Mouse (Mus musculus) forebrain, embryonic 10.5 days (tissue): Measurements from ENCODE around the gene Lrrc8a. TPM values are rescaled to one million over a fixed set of nuclear protein-coding genes. Genes with fewer than 3 reads are reported as not detected.
A peak's percentile ranks its signal among the peaks of the same experiment; 100 is the strongest.

ENCODE experiments used
- DNase-seq: peaks from one replicate; pipeline ENCODE4 v3.0.0-alpha.2; 2017; ENCODE audit warnings: low spot score; ENCODE audit errors: extremely low spot score
- H3K27ac ChIP-seq: fragments of 300-500 bp; sonication (generic); 2 replicates; pipeline ENCODE4 v1.5.1; 2016; ENCODE audit warnings: mild to moderate bottlenecking
- H3K27me3 ChIP-seq: fragments of 300-500 bp; sonication (generic); 2 replicates; pipeline ENCODE4 v1.6.1; 2016; ENCODE audit warnings: mild to moderate bottlenecking; ENCODE audit not compliant: poor library complexity, severe bottlenecking
- H3K36me3 ChIP-seq: fragments of 300-500 bp; sonication (generic); replicated peaks from 2 replicates; pipeline ENCODE4 v1.6.1; 2016; ENCODE audit warnings: mild to moderate bottlenecking, moderate library complexity
- H3K4me1 ChIP-seq: fragments of 300-500 bp; sonication (generic); 2 replicates; pipeline ENCODE4 v1.6.1; 2016
- H3K4me3 ChIP-seq: fragments of 300-500 bp; sonication (generic); 2 replicates; pipeline ENCODE4 v1.5.1; 2016; ENCODE audit warnings: mild to moderate bottlenecking, moderate library complexity
- H3K9me3 ChIP-seq: fragments of 300-500 bp; sonication (generic); 2 replicates; pipeline ENCODE4 v1.6.1; 2016; ENCODE audit warnings: mild to moderate bottlenecking, moderate library complexity
- WGBS: fragments of 180-500 bp; shearing (Covaris S2); methylation state at CpG from one replicate; pipeline ENCODE4 v1.1.7; 2016; 5-methylcytosine and 5-hydroxymethylcytosine counted together
- polyA plus RNA-seq: library from polyadenylated mRNA; unstranded; fragments of >200 nt; fragmentation: Nextera tagmentation; extraction: Ambion mirVana; gene quantifications from 2 replicates; pipeline ENCODE4 v1.2.1, GENCODE M21; 2016

Gene Lrrc8a
- polyA plus RNA-seq, 1 experiment from 2014 or later, result 41.5 TPM

- no peaks in the 10 kb centered on the region for H3K27me3 ChIP-seq
- WGBS, result 90% methylated on average over 17 of the region's 17 CpGs
- H3K9me3 ChIP-seq, result no peaks in the 10 kb centered on the region
- H3K4me1 ChIP-seq, result peaks cover 29% of the 10 kb centered on the region
- no peak overlapping the region for H3K27ac ChIP-seq
- no peak for DNase-seq
- no peak overlapping the region for H3K4me3 ChIP-seq
- H3K36me3 ChIP-seq, result peaks cover 13% of the 10 kb centered on the region
Observed at GRCm38 (mm10) chr2:30269241-30269990, 31.9 kb downstream of the Lrrc8a start.

GRCm38 (mm10) chr2:30270134-30270533 lies 32.6 kb downstream of the Lrrc8a start:
- H3K36me3 ChIP-seq, result peaks cover 6% of the 10 kb centered on the region
- 68% methylated on average over 1 of the region's 1 CpGs for WGBS

GRCm38 (mm10) chr2:30280743-30281142 lies 43.2 kb downstream of the Lrrc8a start, which contains the start of gene Gm28038:
Gm28038 (plus strand) TSS chr2:30281043.
- Histone ChIP-seq H3K4me3 (no peak within 1 kb of the TSS), H3K4me1 (peaks cover 12% of the 10 kb centered on the region), H3K27me3 (no peaks in the 10 kb centered on the region), H3K9me3 (no peaks in the 10 kb centered on the region), H3K36me3 (peaks cover 6% of the 10 kb centered on the region; the same call in 1 of the 2 replicates), H3K27ac (no peak within 1 kb of the TSS)
- WGBS, result 94% methylated on average over 11 of the region's 11 CpGs
- no peak for DNase-seq

More at GRCm38 (mm10) chr2:30270134-30270533, 32.6 kb downstream of the Lrrc8a start:
- Histone ChIP-seq H3K4me1 (peaks cover 22% of the 10 kb centered on the region), H3K27me3 (no peaks in the 10 kb centered on the region), H3K4me3 (no peak overlapping the region), H3K9me3 (no peaks in the 10 kb centered on the region), H3K27ac (no peak overlapping the region)
- peak; percentile 51 for DNase-seq

- H3K36me3 ChIP-seq, result peaks cover 6% of the 10 kb centered on the region; the same call in 1 of the 2 replicates
- H3K4me3 ChIP-seq, result no peak overlapping the region
- no peak overlapping the region for H3K27ac ChIP-seq
- DNase-seq, result no peak
- WGBS, result 82% methylated on average over 3 of the region's 3 CpGs
- H3K27me3 ChIP-seq, result no peaks in the 10 kb centered on the region
- H3K9me3 ChIP-seq, result no peaks in the 10 kb centered on the region
- H3K4me1 ChIP-seq, result peaks cover 15% of the 10 kb centered on the region
Observed at GRCm38 (mm10) chr2:30281651-30282050, 44.1 kb downstream of the Lrrc8a start.

GRCm38 (mm10) chr2:30283193-30283592 lies 45.7 kb downstream of the Lrrc8a start:
- Histone ChIP-seq H3K4me1 (peaks cover 27% of the 10 kb centered on the region), H3K27me3 (no peaks in the 10 kb centered on the region), H3K4me3 (no peak overlapping the region), H3K9me3 (no peaks in the 10 kb centered on the region), H3K36me3 (peaks cover 10% of the 10 kb centered on the region), H3K27ac (no peak overlapping the region)
- DNase-seq, result no peak
- WGBS, result 93% methylated on average over 2 of the region's 2 CpGs

- Histone ChIP-seq H3K9me3 (no peaks in the 10 kb centered on the region), H3K4me1 (peaks cover 28% of the 10 kb centered on the region), H3K4me3 (peak overlapping the region; percentile 98), H3K27me3 (no peaks in the 10 kb centered on the region), H3K27ac (no peak overlapping the region), H3K36me3 (peaks cover 26% of the 10 kb centered on the region)
- 96% methylated on average over 5 of the region's 5 CpGs for WGBS
- no peak for DNase-seq
Observed at GRCm38 (mm10) chr2:30285004-30285403, 47.5 kb downstream of the Lrrc8a start.

- Histone ChIP-seq H3K27me3 (no peaks in the 10 kb centered on the region), H3K9me3 (no peaks in the 10 kb centered on the region), H3K27ac (peak overlapping the region; percentile 94), H3K36me3 (peaks cover 32% of the 10 kb centered on the region), H3K4me3 (peak overlapping the region; percentile 98), H3K4me1 (peaks cover 28% of the 10 kb centered on the region)
- DNase-seq, result peak; percentile 21
- 16% methylated on average over 38 of the region's 38 CpGs for WGBS
Observed at GRCm38 (mm10) chr2:30285416-30286181, 48.1 kb downstream of the Lrrc8a start.

GRCm38 (mm10) chr2:30286192-30287026 lies 48.9 kb downstream of the Lrrc8a start, which contains the start of the genes Dolk and Nup188:
Dolk (minus strand) TSS chr2:30286334.
Nup188 (plus strand) TSS chr2:30286397.
- Histone ChIP-seq H3K36me3 (peaks cover 39% of the 10 kb centered on the region), H3K9me3 (no peaks in the 10 kb centered on the region), H3K4me3 (peak within 1 kb of the TSS; percentile 98), H3K4me1 (peaks cover 28% of the 10 kb centered on the region), H3K27ac (peak within 1 kb of the TSS; percentile 94), H3K27me3 (no peaks in the 10 kb centered on the region)
- DNase-seq, result peak; percentile 97
- under 1% methylated on average over 68 of the region's 68 CpGs for WGBS

GRCm38 (mm10) chr2:30287027-30287373 lies 49.5 kb downstream of the Lrrc8a start:
- H3K4me1 ChIP-seq, result peaks cover 28% of the 10 kb centered on the region
- peak overlapping the region; percentile 98 for H3K4me3 ChIP-seq
- peak overlapping the region; percentile 94 for H3K27ac ChIP-seq
- DNase-seq, result no peak
- H3K9me3 ChIP-seq, result no peaks in the 10 kb centered on the region
- under 1% methylated on average over 10 of the region's 10 CpGs for WGBS
- H3K36me3 ChIP-seq, result peaks cover 45% of the 10 kb centered on the region
- no peaks in the 10 kb centered on the region for H3K27me3 ChIP-seq

GRCm38 (mm10) chr2:30299525-30299924 lies 62.0 kb downstream of the Lrrc8a start:
- no peak overlapping the region for H3K4me3 ChIP-seq
- H3K9me3 ChIP-seq, result no peaks in the 10 kb centered on the region
- H3K27me3 ChIP-seq, result no peaks in the 10 kb centered on the region
- 82% methylated on average over 3 of the region's 3 CpGs for WGBS
- H3K27ac ChIP-seq, result no peak overlapping the region
- H3K4me1 ChIP-seq, result no peaks in the 10 kb centered on the region
- H3K36me3 ChIP-seq, result peaks cover 98% of the 10 kb centered on the region
- DNase-seq, result no peak

GRCm38 (mm10) chr2:30299966-30300365 lies 62.5 kb downstream of the Lrrc8a start:
- Histone ChIP-seq H3K4me3 (no peak overlapping the region), H3K9me3 (no peaks in the 10 kb centered on the region), H3K27ac (no peak overlapping the region), H3K36me3 (peaks cover 98% of the 10 kb centered on the region), H3K27me3 (no peaks in the 10 kb centered on the region), H3K4me1 (no peaks in the 10 kb centered on the region)
- DNase-seq, result no peak
- WGBS, result 91% methylated on average over 5 of the region's 5 CpGs

GRCm38 (mm10) chr2:30306087-30306486 lies 68.6 kb downstream of the Lrrc8a start:
- Histone ChIP-seq H3K27me3 (no peaks in the 10 kb centered on the region), H3K36me3 (peaks cover 100% of the 10 kb centered on the region), H3K27ac (no peak overlapping the region), H3K4me1 (no peaks in the 10 kb centered on the region), H3K9me3 (no peaks in the 10 kb centered on the region), H3K4me3 (no peak overlapping the region)
- no peak for DNase-seq
- WGBS, result 98% methylated on average over 7 of the region's 7 CpGs
